Mouse (Mus musculus) G1E (cell line): ENCODE measurements around the gene Tmprss12. TPM values are rescaled to one million over a fixed set of nuclear protein-coding genes. Genes with fewer than 3 reads are reported as not detected.
A peak's percentile ranks its signal among the peaks of the same experiment; 100 is the strongest.
"Not testable (repeated sequence)": the region's sequence is repeated elsewhere in the genome, so short reads cannot be mapped to it uniquely, and the experiment has no call there.

Experiments
- ATAC-seq: 2 replicates; pipeline ENCODE4 v1.8.0; 2016; ENCODE audit warnings: mild to moderate bottlenecking; ENCODE audit not compliant: insufficient number of reproducible peaks, poor library complexity, low FRiP score, severe bottlenecking; ENCODE audit errors: extremely low read depth
- DNase-seq: peaks from one replicate; pipeline ENCODE4 v3.0.0; 2012; ENCODE audit warnings: low spot score
- H3K27me3 ChIP-seq: 2 replicates; pipeline ENCODE4 v1.6.1; 2012; ENCODE audit warnings: mild to moderate bottlenecking, low read length, inconsistent platforms; ENCODE audit not compliant: insufficient read depth
- H3K36me3 ChIP-seq: replicated peaks from 2 replicates; pipeline ENCODE3; 2012; ENCODE audit warnings: mild to moderate bottlenecking, inconsistent platforms
- H3K4me1 ChIP-seq: 2 replicates; pipeline ENCODE4 v1.6.1; 2012; ENCODE audit warnings: low read depth, low read length, inconsistent platforms, mixed read lengths; ENCODE audit not compliant: insufficient read depth
- H3K4me3 ChIP-seq: 2 replicates; pipeline ENCODE4 v1.5.1; 2012; ENCODE audit warnings: low read depth, mild to moderate bottlenecking, inconsistent platforms, low read length, moderate library complexity, mixed read lengths
- H3K9me3 ChIP-seq: replicated peaks from 2 replicates; pipeline ENCODE4 v1.6.1; 2012; ENCODE audit warnings: inconsistent platforms
- CTCF ChIP-seq: IDR thresholded peaks from 2 replicates; pipeline ENCODE4 v1.5.1; 2012; ENCODE audit warnings: low read depth, low read length, inconsistent platforms, mixed read lengths
- GATA1 ChIP-seq: IDR thresholded peaks from 2 replicates; pipeline ENCODE4 v1.6.1; 2012; ENCODE audit warnings: borderline replicate concordance, low read length, inconsistent platforms, mixed read lengths
- GATA2 ChIP-seq: IDR thresholded peaks from 2 replicates; pipeline ENCODE4 v1.6.1; 2012; ENCODE audit warnings: low read depth, low read length, inconsistent platforms, borderline replicate concordance
- POLR2AphosphoS5 ChIP-seq: IDR thresholded peaks from 2 replicates; pipeline ENCODE4 v1.6.1; 2012; ENCODE audit warnings: low read depth, low read length, inconsistent platforms; ENCODE audit not compliant: insufficient replicate concordance
- TAL1 ChIP-seq: conservative IDR thresholded peaks from 2 replicates; pipeline ENCODE4 v1.6.1; 2012; ENCODE audit warnings: low read depth, low read length, inconsistent platforms, mixed read lengths
- polyA plus RNA-seq: library from polyadenylated mRNA; stranded (reverse); fragments of >175 nt; gene quantifications from 2 replicates; pipeline ENCODE4 v1.2.3, GENCODE M21; 2012
- total RNA-seq, 2 experiments: library from RNA; stranded (forward) in 1 of 2; stranded (reverse) in 1 of 2; fragments of 200-1000 nt in 1 of 2; fragments of >200 nt in 1 of 2; fragmentation: Nextera tagmentation in 1 of 2; gene quantifications; 2 replicates each; pipeline ENCODE4 v1.2.3; 2014 to 2017

The Tmprss12 gene
- total and polyA plus RNA-seq, 3 experiments: not detected

GRCm38 (mm10) chr15:100300499-100300898 lies 19.9 kb downstream of the Tmprss12 start:
- H3K9me3 ChIP-seq: peaks cover 9% of the 10 kb centered on the region
- peaks cover 43% of the 10 kb centered on the region for H3K4me1 ChIP-seq
- TF ChIP-seq TAL1 (no peak), GATA2 (no peak), POLR2AphosphoS5 (no peak), GATA1 (no peak), CTCF (no peak)
- no peaks in the 10 kb centered on the region for H3K36me3 ChIP-seq
- ATAC-seq (0 out of 2 replicates have a peak, but pooled peaks have one; percentile 30), DNase-seq (no peak)
- 0 out of 2 replicates have a peak, but pooled peaks cover under 1% of the 10 kb centered on the region for H3K27me3 ChIP-seq
- no peak overlapping the region; the same call in 1 of the 2 replicates for H3K4me3 ChIP-seq

DNA sequence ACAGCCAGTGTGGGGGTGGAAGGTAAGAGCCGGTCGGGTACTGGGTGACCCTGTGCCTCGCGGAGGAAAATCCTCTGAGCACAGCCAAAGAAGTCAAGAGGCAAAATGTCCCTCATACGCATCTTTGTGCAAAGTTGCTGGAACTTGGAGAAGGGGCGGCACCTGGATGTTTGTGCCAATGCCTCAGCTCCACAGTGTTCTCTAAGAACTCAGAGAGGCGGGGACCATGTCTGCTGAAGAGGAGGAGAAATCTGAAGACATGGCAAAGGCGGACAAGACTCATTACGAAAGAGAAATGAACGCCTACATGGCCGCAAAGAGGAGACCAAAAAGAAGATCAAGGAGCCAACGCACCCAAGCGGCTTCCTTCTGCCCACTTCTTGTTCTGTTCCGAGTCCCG lies 20.9 kb downstream of the Tmprss12 start:
- H3K27me3 ChIP-seq: no peaks in the 10 kb centered on the region
- DNase-seq (no peak), ATAC-seq (no peak)
- no peak for TF ChIP-seq GATA2
- no peak for TF ChIP-seq CTCF
- TF ChIP-seq GATA1: no peak
- no peak for TF ChIP-seq POLR2AphosphoS5
- TF ChIP-seq TAL1: no peak
- no peaks in the 10 kb centered on the region for H3K36me3 ChIP-seq
- no peak overlapping the region for H3K4me3 ChIP-seq
- peaks cover 9% of the 10 kb centered on the region for H3K9me3 ChIP-seq
- peaks cover 53% of the 10 kb centered on the region for H3K4me1 ChIP-seq

DNA sequence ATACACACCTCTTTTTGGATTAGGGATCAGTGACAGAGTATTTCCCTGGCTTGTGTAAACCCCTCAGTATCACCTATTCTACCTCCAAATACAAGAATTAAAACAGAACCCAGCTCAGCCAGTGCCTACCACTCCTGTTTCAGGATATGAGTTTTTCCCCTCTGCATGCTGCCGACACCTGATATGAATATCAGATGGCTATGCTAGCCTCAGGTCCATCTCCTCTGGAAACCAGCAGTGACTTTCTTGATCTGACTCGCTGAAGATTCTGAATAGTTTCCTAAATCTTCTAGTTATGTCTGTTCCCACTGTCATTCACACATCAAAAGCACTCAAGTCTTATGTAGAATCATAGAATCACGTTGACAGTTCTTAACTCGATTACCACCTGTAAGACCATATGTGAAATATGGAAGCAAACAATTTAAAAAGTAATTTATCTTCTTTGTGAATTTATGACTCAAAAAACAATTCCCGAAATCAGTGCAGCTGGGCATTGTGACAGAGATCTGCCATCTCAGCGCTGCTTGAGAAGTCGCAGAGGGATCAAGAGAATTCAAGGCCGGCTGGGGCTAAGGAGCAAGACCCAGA lies 22.9 kb downstream of the Tmprss12 start:
- DNase-seq: no peak
- Histone ChIP-seq H3K27me3 (no peaks in the 10 kb centered on the region), H3K4me1 (peaks cover 51% of the 10 kb centered on the region), H3K4me3 (peak overlapping the region; percentile 73; the same call in 1 of the 2 replicates), H3K36me3 (peaks cover 3% of the 10 kb centered on the region), H3K9me3 (0 out of 2 replicates have a peak, but pooled peaks cover 3% of the 10 kb centered on the region)
- TF ChIP-seq GATA1 (no peak), POLR2AphosphoS5 (no peak), CTCF (no peak), TAL1 (no peak), GATA2 (no peak)
- no peak for ATAC-seq

GRCm38 (mm10) chr15:100304019-100304991 lies 23.7 kb downstream of the Tmprss12 start, which contains the start of gene Mettl7a1:
Gene Mettl7a1, plus strand, starts transcription at chr15:100304140.
- H3K36me3 ChIP-seq: peaks cover 3% of the 10 kb centered on the region
- peak within 1 kb of the TSS; percentile 73 for H3K4me3 ChIP-seq
- no peaks in the 10 kb centered on the region for H3K27me3 ChIP-seq
- peak; percentile 80 for DNase-seq
- H3K4me1 ChIP-seq: peaks cover 50% of the 10 kb centered on the region
- 0 out of 2 replicates have a peak, but pooled peaks cover 2% of the 10 kb centered on the region for H3K9me3 ChIP-seq
- peak; percentile 65 for ATAC-seq
- TF ChIP-seq POLR2AphosphoS5: no peak
- TF ChIP-seq TAL1: no peak
- no peak for TF ChIP-seq CTCF
- no peak for TF ChIP-seq GATA2
- TF ChIP-seq GATA1: no peak

GRCm38 (mm10) chr15:100306201-100306600 lies 25.6 kb downstream of the Tmprss12 start:
- Histone ChIP-seq H3K27me3 (no peaks in the 10 kb centered on the region), H3K36me3 (peaks cover 6% of the 10 kb centered on the region), H3K4me3 (no peak overlapping the region), H3K4me1 (peaks cover 33% of the 10 kb centered on the region), H3K9me3 (no peaks in the 10 kb centered on the region)
- TF ChIP-seq GATA1: no peak
- TF ChIP-seq GATA2: no peak
- TF ChIP-seq POLR2AphosphoS5: no peak
- no peak for TF ChIP-seq TAL1
- TF ChIP-seq CTCF: no peak
- no peak for DNase-seq
- no peak for ATAC-seq

GRCm38 (mm10) chr15:100307438-100308096 lies 26.9 kb downstream of the Tmprss12 start:
- not testable (repeated sequence) for ATAC-seq, DNase-seq, H3K27me3 ChIP-seq, H3K4me3 ChIP-seq, H3K9me3 ChIP-seq
- H3K4me1 ChIP-seq: peaks cover 25% of the 10 kb centered on the region
- 0 out of 2 replicates have a peak, but pooled peaks have one; percentile 19 for TF ChIP-seq CTCF
- peaks cover 15% of the 10 kb centered on the region for H3K36me3 ChIP-seq
